In genomic region chr6:8509551-8509950, GRCm38 (mm10) we compare ENCODE assay signal across 8 mouse cellular contexts. TPM values are rescaled to one million over a fixed set of nuclear protein-coding genes. Genes with fewer than 3 reads are reported as not detected.
DNase-seq lines count a peak whose midpoint lies in the region; ATAC-seq and TF ChIP-seq lines count a peak whose summit lies in the region.

Gene Glcci1, plus strand, starts transcription at chr6:8509600.

- peak; percentile 86 for DNase-seq in adrenal gland, adult 2 months
- no peak for DNase-seq in hindbrain, embryonic 10.5 days (ENCODE audit: low spot score)
- DNase-seq in left cerebral cortex, adult 2 months (ENCODE audit: extremely low spot score in 1 of 2, low spot score in 2 of 2) = peak; percentile 78 to 81
- peak; percentile 66 for DNase-seq in lung, postnatal 36 days
- DNase-seq in retina, embryonic 14.5 days (ENCODE audit: low spot score) = peak; percentile 74
- DNase-seq in T-cell, adult 2 months (ENCODE audit: low spot score) = no peak

- H3K27ac ChIP-seq in ES-Bruce4 (ENCODE audit: insufficient read depth, low read length) = no peak within 1 kb of the TSS
- peak within 1 kb of the TSS; percentile 98 for H3K27ac ChIP-seq in hindbrain, embryonic 10.5 days
- peak within 1 kb of the TSS; percentile 97 for H3K27ac ChIP-seq in left cerebral cortex, adult 2 months

- peak within 1 kb of the TSS; percentile 71 for H3K4me3 ChIP-seq in ES-Bruce4 (ENCODE audit: low read depth, low read length)
- H3K4me3 ChIP-seq in hindbrain, embryonic 10.5 days = peak within 1 kb of the TSS; percentile 94
- peak within 1 kb of the TSS; percentile 86 for H3K4me3 ChIP-seq in left cerebral cortex, adult 2 months

- H3K9ac ChIP-seq in ES-Bruce4 (ENCODE audit: low read depth, poor library complexity, severe bottlenecking) = peak within 1 kb of the TSS; percentile 96

- 1% methylated on average over 48 of the region's 69 CpGs for WGBS in hindbrain, embryonic 10.5 days

- TF ChIP-seq POLR2A in ES-Bruce4 (IDR thresholded peaks at IDR 0.05; ENCODE audit: insufficient read depth, low read length) = no peak

- TF ChIP-seq EP300 in ES-Bruce4 (IDR thresholded peaks at IDR 0.05; ENCODE audit: insufficient read depth, low read depth, low read length) = no peak

- H3K36me3 ChIP-seq in ES-Bruce4 (ENCODE audit: control insufficient read depth, insufficient read depth, low read length, poor library complexity, severe bottlenecking) = no peaks in the 10 kb centered on the region
- no peaks in the 10 kb centered on the region for H3K36me3 ChIP-seq in hindbrain, embryonic 10.5 days

- no peak for TF ChIP-seq CTCF in ES-Bruce4 (IDR thresholded peaks at IDR 0.05; ENCODE audit: low read depth, low read length)
- TF ChIP-seq CTCF in left cerebral cortex, adult 2 months (IDR thresholded peaks at IDR 0.05) = no peak; the same call in 1 of the 2 replicates

- ATAC-seq in erythroid progenitor cell, adult 5-6 weeks (replicated peaks; ENCODE audit: low FRiP score, poor library complexity, severe bottlenecking) = peak; percentile 22

- H3K9me3 ChIP-seq in ES-Bruce4 (replicated peaks; ENCODE audit: control insufficient read depth, insufficient read depth, low read length, poor library complexity, severe bottlenecking) = no peaks in the 10 kb centered on the region
- no peaks in the 10 kb centered on the region for H3K9me3 ChIP-seq in hindbrain, embryonic 10.5 days

- intact Hi-C loops in left cerebral cortex, adult 2 months (cut with DNase I) = loop anchor here (5.0 kb wide), 3 partner anchors 97 to 817 kb away; partner anchors contain the start of genes Asns, Gm45062, Rpa3 and Umad1

- H3K4me1 ChIP-seq in ES-Bruce4 (ENCODE audit: control insufficient read depth, insufficient read depth, low read length) = no peaks in the 10 kb centered on the region
- H3K4me1 ChIP-seq in hindbrain, embryonic 10.5 days (replicated peaks) = peaks cover 31% of the 10 kb centered on the region

- no peaks in the 10 kb centered on the region; the same call in 1 of the 2 replicates for H3K27me3 ChIP-seq in ES-Bruce4 (ENCODE audit: control insufficient read depth, insufficient read depth, low read length, poor library complexity, severe bottlenecking)
- no peaks in the 10 kb centered on the region for H3K27me3 ChIP-seq in hindbrain, embryonic 10.5 days (ENCODE audit: insufficient read depth, poor library complexity, severe bottlenecking)

RNA-seq across cellular contexts. Expression of gene Glcci1, which starts in this region (rescaled TPM):
- 2.8 and 4.1 TPM in 2 replicates for polyA plus RNA-seq in ES-Bruce4 (2011; ENCODE audit: insufficient read depth, insufficient read length, low read depth, missing spikeins)
- 10 to 100 TPM; 32.3 to 32.5 TPM for total RNA-seq in adrenal gland, adult 2 months (2021)
- polyA plus RNA-seq in adrenal gland, adult 2 months (2012; rRNA removed) = 4.0 and 4.4 TPM in 2 replicates
- total RNA-seq in erythroid progenitor cell, adult 5-6 weeks (2015; ENCODE audit: low replicate concordance) = 8.4 and 39.6 TPM in 2 replicates
- 5.5 and 7.3 TPM in 2 replicates for total RNA-seq in erythroid progenitor cell, adult 5-6 weeks (2017; ENCODE audit: low replicate concordance)
- 9.3 and 9.5 TPM in 2 replicates for polyA plus RNA-seq in hindbrain, embryonic 10.5 days (2016; fragmentation: Nextera tagmentation; extraction: Ambion mirVana)
- 100 to 1,000 TPM; 160 to 164 TPM for total RNA-seq in left cerebral cortex, adult 2 months (2021)

Comparison
In these comparisons a context has a peak if more than half of its experiments do, and no peak if none do; other contexts are left out.
1. DNase-seq: peak in adrenal gland, adult 2 months (single experiment), left cerebral cortex, adult 2 months (2 of 2), lung, postnatal 36 days (single experiment) and retina, embryonic 14.5 days (single experiment); none in hindbrain, embryonic 10.5 days (single experiment) and T-cell, adult 2 months (single experiment).
2. Peak in every context shown above with its lines, with median percentiles within 50 percentile points of each other: H3K4me3 ChIP-seq.